Mouse (Mus musculus) cerebellum, adult (tissue): ENCODE data around the gene Mknk1.

Experiments used
- ATAC-seq: cut with Nextera tagmentation; 2 replicates; pipeline ENCODE4 v1.9.2; 2017; ENCODE audit warnings: mild to moderate bottlenecking, moderate library complexity, mixed read lengths; ENCODE audit not compliant: insufficient number of reproducible peaks, low FRiP score, low TSS enrichment

Mknk1 gene

DNA sequence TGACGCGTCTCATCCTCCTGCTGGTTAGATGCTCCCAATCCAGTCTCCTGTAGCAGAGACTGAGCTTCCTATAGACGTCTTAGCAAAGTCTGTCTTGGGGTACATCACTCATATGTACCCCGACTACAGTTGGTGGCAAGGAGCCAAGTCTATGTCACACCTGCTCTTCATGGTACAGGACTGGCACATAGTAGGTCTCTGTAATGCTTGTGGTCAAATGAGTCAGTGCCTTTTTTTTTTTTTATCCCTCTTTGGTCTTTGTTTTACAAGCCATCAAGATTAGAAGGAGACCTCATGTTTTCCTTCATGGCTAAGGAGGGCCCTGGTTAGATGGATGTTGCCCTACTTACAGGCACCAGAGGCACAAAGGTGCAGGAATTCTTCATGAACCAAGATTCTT, 1.8 kb downstream of the Mknk1 start:
- ATAC-seq = no peak

DNA sequence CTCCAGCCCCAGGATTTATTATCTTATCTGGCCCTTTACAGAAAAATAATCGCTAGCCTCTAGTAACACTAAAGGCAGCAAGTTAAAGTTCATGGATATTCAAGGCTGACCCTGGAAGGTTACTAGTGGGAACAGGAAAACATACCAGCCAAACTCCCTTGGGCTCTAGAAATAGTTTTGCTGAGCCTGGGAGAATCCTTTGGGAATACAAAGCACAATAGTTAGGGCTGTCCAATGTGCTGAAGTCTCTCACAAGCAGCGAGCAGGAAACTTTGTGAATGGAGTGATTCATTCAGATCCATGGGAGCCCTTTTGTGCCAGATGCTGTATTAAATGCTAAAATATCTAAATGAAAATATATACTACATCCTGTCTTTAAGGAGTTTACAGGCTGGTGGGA, 7.7 kb downstream of the Mknk1 start:
- no peak for ATAC-seq

DNA sequence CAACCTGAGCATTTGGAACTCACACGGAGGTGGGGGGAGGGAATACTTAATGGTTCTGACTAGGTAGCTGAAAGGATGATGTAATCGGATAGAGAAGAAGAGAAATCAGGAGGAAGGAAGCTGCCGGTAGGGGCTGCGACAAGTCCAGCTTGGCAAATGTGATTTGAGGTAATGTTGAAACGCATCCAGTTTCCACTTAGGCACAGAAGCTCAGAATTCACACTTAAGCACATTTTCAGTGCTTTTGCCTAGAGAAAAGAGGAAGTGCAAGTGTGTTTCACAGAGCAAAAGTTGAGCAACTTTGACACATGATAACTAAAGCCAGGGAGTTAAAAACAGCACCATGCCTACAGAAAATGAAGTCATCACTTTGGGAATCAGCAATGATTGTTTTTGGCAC, 8.4 kb downstream of the Mknk1 start:
- no peak for ATAC-seq

DNA sequence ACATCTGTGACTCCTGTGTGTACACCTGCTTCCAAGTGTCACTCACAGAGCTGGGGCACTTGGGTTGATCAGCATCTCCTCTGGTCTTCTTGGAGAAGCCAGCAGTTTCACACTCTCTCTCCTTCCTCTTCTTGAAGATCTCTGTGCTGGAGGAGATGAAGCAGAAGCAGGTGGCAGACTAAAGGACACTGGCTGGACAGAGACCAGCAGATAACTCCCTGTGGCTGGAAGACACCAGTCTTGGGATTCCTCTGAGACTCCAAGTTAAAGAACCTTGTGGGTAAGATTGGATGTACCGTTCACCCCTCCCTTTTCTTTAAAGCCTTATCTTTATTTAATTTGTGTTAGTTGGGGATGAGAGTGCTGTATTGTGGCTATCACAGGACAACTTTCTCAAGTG, 9.1 kb downstream of the Mknk1 start:
- no peak for ATAC-seq

DNA sequence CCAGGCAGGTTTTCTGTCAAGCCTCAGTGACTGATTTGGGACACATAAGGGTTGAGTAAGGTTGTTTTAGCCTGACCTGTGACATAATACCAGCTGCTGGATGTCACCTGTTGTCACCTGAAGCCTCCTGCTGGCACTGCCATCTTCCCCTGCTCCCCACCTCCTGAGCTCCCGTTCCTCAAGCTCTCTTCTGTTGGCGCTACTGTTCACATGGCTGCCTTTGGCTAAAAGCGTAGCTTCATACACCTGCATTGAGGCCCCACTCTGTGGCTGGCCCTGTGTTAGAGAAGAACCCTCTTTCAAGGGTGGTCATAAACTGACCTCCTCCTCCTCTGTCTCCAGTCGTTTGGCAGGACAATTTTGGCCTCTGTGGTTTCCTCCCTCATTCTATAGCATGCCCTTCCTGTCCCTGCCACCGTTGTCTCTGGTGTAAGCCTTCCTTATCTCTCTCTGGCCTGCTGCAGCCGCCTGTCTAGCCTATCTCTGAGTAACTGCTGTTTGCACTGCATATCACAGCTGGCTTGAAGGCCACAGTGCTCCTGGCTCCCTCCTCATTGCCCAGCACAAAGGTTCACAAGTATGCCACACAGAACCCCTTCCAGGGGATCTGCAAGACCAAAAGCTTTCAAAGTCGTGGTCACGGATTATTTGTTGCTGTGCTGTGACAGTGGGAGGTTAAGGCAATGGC, 10.1 kb downstream of the Mknk1 start:
- no peak for ATAC-seq

DNA sequence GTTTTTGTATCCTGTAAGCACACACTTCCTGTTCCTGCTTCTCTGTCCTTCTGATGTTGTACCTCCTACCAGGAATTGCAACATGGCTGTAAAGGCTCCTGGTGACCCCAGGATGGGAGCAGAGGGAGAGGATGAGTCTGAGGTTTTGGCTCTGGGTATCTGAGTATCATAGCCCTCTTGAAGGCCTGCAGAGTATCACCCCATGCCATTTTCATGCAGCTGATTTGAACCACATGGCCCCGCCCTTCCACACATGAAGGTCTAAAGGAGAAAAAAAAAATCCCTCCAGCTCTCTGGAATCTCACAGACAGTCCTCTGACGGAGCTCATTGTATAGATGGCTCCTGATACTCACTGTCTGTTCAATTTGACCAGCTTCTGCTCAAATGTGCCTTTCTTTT, 11.1 kb downstream of the Mknk1 start:
- ATAC-seq = no peak

DNA sequence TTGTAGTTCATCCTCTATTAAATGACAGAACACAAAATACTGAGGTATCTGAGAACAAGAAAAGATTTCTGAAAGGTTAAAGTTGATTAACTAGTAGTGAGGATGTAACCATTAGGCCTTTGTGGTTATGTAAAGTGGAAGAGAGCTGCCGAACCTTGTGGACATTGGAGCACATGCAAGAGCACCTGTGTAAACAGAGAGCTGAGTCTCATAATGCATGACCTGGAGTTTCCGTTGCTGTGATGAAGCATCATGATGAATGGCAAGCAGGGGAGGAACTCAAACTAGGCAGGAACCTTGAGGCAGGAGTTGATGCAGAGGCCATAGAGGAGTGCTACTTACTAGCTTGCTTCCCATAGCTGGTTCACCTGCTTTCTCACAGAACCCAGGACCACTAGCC, 11.6 kb downstream of the Mknk1 start:
- ATAC-seq = no peak

DNA sequence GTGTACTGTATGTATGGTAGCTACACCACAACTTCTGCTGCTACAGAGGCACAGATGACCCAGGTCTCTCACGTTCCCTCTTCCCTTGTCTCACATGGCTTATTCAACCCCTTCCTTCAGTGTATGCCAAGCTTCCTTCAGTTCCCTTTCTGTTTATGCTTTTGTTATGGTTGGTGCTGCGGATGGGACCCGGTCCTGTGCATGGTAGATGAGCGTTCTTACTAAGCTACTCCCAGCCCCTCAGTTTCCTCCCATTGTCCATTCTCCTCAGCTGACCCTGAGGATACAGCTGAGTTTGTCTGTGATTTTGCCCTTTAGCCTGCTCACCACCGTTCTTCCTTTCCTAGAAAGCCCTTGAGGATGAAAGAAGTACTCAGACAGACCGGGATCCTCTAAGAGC, 12.6 kb downstream of the Mknk1 start:
- ATAC-seq = no peak

DNA sequence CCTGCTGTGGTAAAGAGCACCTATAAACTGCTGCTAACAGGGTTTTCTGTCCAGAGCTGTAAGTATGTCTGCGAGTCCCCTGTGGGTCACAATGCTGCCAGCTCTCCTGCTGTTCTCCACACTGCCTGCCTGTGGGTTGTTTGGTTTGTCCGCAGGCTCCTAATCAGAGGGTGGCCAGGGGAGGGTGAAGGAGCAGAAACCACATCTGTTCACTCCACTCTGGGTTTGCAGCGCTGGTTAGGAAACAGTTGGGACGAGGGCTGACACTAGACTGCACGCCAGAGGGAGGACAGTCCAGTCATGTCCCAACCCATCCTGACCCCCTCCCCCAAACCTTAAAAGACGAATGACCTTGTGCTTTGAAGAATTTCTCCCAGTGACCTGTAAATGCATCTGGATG, 16.1 kb downstream of the Mknk1 start:
- ATAC-seq = no peak

DNA sequence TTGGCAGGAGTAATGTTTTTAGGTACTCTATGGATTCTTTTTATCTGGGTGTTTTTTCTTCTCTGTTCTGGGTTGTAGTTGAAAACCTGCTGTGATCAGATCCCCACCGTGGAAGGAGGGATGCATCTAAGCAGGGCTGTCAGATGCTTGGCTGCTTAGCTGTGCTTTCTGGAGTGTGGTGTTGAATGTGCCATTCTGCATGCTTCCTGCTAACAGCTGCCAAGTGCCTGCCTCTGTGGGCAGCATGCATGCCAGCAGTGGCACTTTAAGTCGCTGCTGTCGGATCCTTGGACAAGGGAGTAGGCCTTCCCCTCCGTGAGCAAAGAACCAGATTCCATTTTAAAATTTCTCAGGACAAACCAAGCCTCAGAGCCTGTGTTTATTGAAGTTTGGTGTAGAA, 16.6 kb downstream of the Mknk1 start:
- no peak for ATAC-seq

DNA sequence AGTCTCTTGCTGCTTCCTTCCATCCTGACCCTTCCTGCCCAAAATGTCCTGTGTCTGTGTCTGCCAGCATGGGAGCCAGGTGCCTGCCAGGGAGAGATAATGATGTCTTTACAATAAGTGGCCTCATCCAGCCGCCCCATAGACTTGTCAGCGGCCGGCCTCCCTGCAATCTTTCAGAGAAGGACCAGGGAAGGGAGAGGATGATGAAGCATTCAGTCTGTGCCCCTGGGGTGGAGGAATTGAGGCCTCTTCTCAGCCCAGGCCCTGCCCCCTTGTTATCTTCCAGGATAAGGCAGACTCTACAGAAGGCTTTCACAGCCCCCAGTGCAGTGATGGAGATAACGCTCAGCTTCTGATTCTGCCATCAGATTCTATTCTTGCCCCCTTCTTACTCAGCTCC, 17.3 kb downstream of the Mknk1 start:
- no peak for ATAC-seq

DNA sequence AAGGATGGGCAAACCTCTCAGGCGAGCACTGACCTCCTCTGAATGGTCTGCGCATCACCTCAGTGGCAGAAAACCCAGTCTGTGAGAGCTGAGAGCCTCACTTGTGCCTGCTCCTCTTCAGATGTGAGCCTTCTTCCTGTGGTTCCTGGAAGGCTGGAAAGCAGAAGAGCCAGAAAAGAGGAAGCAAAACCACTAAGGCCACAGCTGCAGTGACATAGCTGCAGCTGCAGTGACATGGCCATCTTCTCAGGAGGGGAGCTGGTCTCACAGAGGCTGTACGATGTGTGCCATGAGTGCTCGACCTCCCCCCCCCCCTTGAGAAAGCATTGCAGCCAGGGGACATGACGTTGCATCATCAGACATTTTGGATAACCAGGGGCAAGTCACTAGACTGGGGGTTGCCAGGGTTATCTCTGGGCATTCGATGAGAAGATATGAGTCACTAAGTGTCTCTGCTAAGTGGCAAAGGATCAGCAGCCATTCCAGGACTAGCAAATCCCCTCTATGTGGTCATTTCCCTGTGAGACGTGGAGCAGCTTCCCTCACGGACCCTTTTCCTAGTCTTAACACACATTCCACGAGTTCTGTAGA, 18.4 kb downstream of the Mknk1 start:
- no peak for ATAC-seq

DNA sequence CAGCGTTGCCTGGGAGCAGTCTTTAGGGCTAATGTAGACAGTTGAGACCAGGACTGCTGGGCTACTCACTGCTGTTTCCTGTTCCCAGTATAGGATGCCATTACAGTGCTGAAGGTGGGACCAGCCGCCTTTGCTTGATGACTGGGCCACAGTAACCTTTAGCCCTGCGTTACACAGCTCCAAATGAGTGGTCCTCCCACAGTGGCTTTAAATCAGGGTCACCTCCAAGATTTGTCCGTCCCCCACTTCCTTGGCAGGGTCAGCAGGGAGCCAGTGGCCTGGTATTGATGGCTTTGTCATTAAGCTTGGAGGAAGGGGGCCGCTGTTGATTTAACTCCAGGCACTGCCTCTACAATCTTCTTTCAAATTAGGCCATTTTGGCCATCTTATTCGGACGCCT, 24.4 kb downstream of the Mknk1 start:
- no peak for ATAC-seq

DNA sequence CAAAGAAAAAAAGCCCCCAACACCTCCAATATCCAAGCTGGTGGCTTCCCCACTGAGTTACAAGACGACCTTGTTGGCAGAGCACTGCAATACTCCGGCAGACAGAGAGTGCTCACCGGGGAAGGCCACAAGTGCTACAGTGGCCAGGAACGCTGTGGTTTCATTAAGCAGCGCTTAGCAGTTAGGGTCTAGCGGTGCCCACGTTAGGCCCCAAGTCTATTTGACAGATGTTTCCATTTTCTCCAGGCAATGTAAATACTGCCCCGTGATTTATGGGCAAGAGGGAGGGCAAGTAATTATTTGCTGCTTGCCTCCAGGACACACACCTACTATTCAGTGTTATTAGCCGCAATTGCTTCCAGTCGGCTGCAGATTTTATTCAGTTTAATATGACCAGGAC, 24.9 kb downstream of the Mknk1 start:
- ATAC-seq = no peak

DNA sequence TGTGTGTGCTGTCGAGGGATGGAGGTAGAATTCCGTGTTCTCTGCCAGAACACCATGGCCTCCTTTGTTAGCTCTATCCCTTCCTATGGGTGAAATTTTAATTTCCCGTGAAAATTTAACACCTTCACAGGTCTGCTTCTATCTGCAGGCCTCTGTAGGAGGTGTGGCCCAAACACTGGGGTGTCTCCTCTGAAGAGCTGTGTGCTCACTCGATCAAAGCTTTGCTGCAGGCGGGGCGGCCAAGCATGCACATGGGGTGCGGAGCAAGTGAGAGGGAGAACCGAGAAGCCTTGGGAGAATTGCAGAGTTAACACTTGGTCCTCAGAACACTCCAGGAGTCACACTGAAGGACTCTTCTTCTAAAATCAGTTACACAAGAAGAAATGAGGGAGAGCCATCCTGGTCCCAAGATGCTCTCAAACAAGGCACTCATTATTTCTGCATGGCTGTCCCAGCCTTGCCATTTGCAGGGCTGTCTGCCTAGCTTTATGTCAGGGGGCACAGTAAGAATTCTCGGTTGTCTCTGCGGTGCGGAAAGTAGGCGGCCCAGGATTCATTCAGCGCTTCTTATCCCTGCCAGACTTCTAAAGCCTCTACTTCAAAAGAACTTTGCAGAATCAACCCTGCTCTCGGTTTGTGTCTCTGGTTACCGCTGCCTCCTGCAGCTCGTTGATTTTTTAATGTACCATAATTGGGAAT, 30.7 kb downstream of the Mknk1 start:
- ATAC-seq = no peak

DNA sequence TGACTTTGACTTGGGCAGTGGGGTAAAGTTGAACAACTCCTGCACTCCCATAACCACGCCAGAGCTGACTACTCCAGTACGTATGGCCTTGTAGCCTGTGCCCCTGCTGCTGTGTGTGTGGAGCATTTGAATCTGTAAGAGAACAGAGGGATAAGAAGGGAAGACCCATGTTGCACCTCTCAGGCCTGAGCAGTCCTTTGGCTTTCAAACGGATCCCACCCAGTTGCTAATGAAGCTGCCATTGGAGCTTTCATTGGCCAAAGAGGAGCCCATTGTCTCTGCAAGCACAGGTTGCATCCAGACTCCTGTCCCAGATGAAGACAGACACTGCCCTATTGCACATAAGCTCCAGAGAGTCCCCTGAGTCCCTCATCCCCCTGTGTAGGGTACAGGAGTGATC, 34.2 kb downstream of the Mknk1 start:
- no peak for ATAC-seq

DNA sequence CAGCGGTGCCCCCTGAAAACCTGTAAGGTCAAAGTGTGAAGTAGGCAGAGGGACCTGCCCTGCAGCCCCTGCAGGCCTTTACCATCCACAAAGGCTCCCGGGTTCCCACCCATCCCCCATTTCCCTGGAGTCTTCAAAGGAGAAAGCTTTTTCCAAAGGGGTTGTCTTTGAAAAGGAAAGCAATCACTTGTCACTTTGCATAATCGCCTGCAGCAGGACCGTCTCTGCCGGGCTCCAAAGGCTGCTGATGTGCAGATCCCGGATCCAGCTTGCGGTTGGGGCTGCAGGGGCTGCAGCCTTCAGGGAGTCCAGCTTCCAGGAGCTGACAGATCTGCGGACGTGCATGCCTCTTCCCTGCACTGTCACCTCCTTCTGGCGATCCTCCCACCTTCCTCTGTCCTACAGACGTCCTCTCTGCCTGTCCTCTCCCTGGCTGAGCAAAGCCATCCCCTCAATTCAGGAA, 39.2 kb downstream of the Mknk1 start:
- ATAC-seq = no peak

DNA sequence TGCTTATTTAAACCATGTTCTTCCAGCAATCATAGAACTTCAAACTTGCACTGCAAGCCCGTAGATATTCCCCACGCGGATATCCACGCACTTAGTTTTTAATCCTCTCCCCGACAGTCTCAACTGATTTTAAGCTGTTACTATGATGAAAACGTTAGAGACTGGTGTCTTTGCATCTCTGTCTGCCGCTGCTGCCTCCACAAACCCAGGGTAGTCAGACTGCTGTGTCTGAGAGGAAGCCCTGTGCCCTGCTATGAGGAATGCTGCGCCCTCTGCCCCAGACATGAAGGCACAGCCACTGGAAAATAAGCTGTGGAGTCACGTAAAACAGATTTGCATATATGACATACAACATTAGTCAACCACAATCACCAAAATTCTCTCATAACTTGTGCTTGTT, 39.8 kb downstream of the Mknk1 start:
- no peak for ATAC-seq

DNA sequence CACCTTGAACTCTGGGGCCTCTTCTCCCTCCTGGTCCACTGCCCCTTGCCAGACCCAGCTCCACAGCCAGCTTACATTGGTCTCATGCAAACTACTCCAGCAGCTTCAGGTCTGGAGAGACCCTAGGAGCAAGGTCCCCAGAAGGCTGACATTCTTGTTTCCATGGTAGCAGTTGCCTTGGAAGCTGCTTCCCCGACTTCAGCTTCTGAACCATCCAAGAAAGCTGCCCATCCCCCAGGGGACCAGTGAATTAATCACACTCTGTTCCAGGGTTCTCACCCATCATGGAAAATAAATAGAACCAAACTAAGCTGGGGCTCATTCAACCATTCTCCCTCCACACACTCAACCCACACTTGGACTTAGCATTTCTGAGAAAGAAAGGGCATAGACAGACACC, 42.2 kb downstream of the Mknk1 start:
- no peak for ATAC-seq

DNA sequence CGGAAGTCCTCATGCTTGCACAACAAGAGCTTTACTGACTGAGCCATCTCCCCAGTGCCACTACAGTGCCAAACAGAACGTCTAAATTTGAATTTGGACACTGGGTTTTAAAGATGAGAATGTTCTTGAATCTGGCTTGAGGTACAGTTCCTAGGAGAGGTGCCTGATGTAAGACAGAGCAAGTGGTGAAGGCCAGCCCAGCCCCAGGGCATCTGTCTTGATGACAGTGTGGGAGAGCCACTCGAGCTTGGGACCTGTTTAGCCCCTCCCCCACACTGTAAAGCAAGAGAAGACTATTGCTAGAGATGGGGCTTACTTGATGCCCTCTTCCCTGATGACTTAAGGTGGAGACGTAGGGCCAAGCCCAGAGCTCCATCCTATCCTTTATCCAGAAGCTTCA, 43.2 kb downstream of the Mknk1 start:
- no peak for ATAC-seq

DNA sequence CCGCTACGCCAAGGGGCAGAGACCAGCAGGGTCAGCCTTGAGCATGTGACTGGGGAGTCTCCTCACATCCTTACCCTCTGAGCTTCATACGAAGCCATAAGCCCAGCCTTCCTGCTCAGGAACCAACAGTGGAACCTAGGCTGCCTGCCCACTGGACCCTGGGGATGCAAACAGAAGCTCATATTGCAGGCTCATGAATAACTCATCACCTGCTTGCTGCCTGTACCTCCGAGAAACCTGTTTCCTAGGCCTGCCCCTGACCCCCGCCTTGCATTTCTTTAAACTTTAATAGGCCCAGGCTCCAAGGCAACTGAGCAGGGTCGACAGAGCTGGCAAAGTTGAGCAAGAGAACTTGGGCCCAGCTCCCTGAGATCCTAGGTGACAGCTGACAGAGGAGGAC, 45.0 kb downstream of the Mknk1 start, which contains the start of gene Kncn:
Kncn (plus strand) TSS at position 379 of the 400 bp plus-strand sequence.
- ATAC-seq = no peak

DNA sequence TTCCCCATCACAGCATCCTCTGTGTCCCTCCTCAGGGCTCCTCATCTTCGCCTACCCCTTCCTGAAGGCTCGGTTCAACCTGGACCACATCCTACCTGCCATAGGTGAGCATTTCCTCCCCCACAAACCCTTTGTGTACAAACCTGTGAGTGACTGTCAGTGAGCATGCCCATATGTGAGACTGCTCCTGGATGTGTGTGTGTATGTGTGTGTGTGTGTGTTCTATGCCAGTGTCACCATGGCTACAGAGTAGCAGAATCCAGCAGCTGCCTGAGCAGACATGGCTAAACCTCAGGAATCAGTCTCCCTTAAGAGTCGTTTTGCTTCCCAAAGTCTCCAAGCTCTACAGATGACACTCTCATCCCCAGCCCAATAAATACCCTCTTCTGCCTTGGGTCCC, 46.8 kb downstream of the Mknk1 start:
- ATAC-seq = no peak
